Mouse (Mus musculus): ENCODE data around the gene Gsc. TPM values are rescaled to one million over a fixed set of nuclear protein-coding genes. Genes with fewer than 3 reads are reported as not detected.

Gene Gsc
- not detected in 2 replicates for total RNA-seq (2015; ENCODE audit: low replicate concordance)
- not detected in 2 replicates for total RNA-seq (2017; ENCODE audit: low replicate concordance)

DNA sequence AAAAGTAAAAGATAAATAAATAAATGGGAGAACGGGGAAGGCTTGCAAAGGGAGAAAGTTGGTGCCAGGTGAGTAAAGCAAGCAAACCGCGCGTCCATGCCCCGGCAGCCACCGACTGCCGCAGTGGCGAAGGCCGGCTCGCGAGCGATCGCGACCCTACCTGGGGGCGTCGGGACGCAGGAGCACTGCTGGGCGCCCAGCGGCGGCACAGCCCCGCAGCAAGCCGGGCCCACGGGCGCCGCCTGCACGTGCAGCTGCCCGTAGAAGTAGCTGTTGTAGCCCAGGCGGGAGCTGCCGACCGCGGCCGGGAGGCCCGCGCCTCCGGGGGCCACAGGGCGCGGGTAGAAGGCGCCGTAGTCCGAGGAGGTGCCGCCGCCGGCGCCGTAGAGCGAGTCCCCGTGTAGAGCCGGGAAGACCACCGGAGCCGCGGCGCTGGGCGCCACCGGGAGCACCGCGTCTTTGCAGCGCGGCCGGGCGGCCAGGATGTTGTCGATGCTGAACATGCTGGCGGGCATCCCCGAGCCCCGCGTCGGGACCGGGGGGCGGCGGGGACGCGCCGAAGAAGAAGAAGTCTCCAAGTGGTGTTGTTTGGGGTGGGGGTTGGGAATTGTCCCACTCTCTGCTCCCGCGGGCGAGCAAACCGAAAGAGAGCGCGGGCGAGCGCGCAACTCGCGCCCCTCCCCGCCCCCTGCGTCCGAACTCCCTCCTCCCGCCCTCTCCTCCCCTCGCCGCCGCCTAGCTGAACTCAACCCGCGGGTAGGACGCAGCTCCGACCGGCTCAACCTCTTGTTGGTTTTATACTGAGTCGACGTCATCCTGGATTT is at the start of gene Gsc:
TSS of gene Gsc (minus strand) at position 730 of the 824 bp plus-strand sequence.
- ATAC-seq (replicated peaks; ENCODE audit: low FRiP score, poor library complexity, severe bottlenecking): no peak

DNA sequence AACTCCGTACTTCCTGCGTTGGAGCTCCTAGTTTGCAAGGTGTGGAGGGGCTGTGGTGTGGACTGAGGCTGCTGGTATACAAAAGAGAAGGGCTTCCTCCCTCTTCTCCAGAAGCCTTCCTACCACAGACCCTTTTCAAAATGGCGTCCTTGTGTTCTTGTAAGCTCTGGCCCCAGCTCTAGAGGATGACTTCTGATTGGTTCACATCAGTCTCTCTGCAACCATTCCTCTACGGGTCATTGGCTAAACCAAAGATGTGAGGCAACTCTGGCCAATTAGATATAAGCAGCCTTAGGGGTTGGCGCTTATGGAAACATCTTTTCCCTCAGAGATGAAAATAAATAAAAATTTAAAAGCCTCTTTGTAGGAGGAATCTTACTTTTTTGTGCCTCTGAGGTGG is 46.6 kb upstream of the Gsc start:
- no peak for ATAC-seq (replicated peaks; ENCODE audit: low FRiP score, poor library complexity, severe bottlenecking)

DNA sequence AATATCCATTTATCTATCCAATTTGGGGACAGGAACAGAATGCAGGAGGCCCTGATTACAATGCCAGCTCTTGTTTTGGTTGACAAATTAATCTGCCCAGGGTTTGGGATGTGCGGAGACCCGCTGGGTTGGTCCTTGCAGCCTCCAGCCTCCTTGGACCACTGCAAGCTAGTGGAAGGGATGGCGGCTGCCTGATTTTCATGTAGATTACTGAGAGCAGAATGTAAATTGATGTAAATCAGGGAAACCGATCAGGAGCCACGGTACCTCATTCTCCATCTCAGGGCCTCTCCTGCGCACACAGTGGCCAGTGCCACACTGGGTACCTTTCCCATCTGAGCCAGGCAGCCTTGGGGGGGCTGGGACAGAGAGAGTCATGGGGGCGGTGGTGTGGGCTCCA is 34.8 kb upstream of the Gsc start:
- ATAC-seq (replicated peaks; ENCODE audit: low FRiP score, poor library complexity, severe bottlenecking): no peak

DNA sequence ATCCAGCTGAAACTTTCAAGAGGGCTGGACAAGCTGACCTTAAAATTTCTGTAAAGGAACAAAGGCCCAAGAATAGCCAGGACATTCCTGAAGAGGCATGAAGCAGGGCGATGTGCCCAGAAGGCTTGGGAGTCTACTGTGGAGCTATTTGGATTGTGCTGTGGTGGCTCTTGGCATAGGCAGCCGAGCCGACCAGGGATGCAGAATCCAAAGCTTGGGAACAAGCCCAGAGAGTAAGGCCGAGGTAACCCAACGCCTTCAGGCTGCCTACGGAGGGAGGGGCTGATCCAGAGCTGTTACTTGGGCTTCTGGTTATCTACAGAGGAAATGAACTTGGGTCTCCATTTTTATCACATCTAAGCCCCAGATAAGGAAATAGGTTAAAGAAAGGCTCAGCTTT is 18.9 kb upstream of the Gsc start:
- ATAC-seq (replicated peaks; ENCODE audit: low FRiP score, poor library complexity, severe bottlenecking): no peak

DNA sequence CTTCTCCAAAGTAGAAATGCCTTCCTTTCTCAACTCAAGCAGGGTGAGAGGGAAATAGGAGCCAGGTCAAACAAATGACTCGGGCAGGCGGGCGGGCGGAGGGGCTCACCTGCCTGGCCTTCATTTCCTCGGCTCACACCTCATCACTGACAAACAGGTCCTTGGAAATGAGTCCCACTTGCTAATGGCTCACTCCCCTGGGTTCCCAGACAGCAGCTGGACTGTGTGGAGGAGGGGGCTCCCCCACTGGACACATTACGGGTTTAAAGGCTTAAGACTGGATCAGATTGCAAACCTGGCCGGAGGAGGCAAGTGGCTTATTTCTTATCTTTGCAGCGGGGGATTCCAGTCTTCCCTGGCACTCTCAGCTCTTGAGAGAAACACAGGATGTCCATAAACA is 13.1 kb upstream of the Gsc start:
- ATAC-seq (replicated peaks; ENCODE audit: low FRiP score, poor library complexity, severe bottlenecking): no peak

DNA sequence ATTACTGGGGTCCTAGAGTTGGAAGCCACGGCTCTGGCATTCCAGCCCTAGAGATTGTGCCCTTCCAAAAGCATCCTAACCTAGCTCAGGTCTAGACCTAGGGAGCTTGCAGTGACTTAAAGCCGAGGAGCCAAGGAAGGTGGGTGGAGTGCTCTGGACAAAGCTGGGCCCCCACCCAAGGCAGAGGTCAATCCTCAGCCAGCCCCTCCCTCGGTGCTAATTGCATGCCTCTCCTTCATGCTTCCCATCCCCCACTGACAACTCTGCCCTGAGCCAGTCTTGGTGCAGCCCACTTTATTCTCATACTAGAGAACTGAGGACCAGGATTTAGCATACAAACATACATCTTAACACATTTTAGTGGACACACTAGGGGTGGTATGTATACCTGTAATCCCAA is 12.0 kb upstream of the Gsc start:
- no peak for ATAC-seq (replicated peaks; ENCODE audit: low FRiP score, poor library complexity, severe bottlenecking)

DNA sequence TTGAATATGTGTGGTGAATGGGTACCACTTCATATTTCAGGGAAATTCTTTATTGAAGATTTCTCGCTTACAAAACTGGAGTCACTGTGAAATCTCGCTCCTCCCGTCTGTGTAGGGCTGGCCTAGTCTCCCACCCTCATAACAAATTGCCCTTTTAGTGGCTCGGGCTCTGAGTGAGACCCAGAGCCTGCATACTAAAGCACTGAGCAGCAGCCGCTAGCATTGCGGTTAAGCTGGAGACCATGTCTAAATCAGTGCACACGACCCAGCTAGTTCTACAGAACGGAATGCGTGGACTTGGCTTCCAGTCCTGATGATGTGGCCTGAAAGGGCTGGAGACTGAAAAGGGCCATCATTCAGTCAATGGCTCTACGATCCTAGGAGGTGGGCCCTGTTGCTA is 7.9 kb upstream of the Gsc start:
- no peak for ATAC-seq (replicated peaks; ENCODE audit: low FRiP score, poor library complexity, severe bottlenecking)

DNA sequence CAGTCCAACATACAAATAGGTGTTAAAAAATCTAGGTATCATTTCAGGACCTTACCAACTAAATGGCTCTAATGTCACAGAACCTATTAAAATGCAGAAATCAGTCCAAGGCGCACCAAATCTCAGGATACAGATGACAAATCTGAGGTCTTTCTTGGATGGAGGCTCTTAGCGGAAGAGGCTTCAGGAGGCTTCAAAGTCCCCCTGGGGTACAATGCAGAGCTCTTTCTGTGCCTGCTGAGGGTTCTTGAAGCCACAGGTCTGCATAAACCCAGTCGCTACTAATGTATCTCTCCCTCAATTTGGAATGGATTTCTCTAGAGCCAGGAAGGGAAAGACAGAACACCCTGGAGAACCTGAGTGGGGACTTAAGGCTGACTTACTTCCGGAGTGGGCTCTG is 5.1 kb upstream of the Gsc start:
- ATAC-seq (replicated peaks; ENCODE audit: low FRiP score, poor library complexity, severe bottlenecking): no peak

DNA sequence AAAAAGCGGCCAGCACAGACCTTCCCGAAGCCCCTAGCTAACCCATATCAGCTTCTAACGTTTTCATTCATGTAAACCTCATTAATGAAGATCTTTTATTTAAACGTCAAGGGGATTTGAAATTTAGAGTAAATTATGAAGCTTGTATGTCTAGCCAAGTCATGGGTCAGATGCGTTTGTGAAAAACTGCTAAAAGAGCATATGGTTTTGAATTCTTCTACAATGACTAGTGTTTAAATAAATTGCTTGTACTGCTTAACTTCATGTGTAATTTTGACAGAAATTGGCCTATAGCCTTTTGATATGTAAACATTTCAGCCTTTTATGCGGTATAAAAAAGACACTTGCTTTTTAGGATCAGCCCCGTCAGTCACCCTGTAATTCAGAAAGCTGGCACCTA is 4.4 kb upstream of the Gsc start:
- ATAC-seq (replicated peaks; ENCODE audit: low FRiP score, poor library complexity, severe bottlenecking): no peak

DNA sequence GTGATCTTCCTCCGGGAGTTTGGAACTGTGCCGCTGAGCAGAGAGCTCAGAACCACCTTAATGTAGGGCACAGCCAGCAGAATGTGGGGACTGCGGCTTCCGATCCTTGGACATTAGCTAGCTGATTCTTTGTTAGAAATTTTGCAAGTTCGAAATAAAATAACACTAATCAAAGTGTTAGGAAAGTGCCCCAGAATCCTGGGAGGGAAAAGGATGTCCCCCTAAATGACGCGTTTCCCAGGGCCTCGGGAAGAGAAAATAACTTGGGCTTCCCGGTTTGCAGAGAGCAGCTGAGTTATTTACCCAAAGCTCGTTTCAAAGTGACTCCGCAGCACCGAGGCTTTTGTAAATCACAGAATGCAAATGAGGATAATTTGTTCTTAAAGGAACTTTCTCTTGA is 3.9 kb upstream of the Gsc start:
- ATAC-seq (replicated peaks; ENCODE audit: low FRiP score, poor library complexity, severe bottlenecking): no peak

DNA sequence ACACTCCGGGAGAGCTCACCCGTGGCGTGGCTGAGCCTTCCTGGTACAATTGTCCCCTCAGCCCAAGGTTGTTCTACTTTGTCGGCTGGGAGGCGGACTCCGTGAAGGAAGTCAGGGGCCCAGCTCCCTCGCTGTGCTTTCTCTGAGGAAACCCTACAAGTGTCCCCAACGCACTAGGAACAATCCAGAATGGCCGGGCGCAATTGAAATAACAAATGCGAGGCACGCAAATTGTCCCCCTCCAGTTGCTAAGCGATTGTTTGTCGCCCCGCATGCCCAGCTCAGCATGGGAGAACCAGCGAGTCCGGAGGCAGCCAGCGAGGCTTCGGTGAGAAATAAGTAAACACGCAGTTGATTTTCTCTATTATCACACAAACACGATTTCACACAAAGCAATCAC is 2.8 kb upstream of the Gsc start:
- ATAC-seq (replicated peaks; ENCODE audit: low FRiP score, poor library complexity, severe bottlenecking): no peak

DNA sequence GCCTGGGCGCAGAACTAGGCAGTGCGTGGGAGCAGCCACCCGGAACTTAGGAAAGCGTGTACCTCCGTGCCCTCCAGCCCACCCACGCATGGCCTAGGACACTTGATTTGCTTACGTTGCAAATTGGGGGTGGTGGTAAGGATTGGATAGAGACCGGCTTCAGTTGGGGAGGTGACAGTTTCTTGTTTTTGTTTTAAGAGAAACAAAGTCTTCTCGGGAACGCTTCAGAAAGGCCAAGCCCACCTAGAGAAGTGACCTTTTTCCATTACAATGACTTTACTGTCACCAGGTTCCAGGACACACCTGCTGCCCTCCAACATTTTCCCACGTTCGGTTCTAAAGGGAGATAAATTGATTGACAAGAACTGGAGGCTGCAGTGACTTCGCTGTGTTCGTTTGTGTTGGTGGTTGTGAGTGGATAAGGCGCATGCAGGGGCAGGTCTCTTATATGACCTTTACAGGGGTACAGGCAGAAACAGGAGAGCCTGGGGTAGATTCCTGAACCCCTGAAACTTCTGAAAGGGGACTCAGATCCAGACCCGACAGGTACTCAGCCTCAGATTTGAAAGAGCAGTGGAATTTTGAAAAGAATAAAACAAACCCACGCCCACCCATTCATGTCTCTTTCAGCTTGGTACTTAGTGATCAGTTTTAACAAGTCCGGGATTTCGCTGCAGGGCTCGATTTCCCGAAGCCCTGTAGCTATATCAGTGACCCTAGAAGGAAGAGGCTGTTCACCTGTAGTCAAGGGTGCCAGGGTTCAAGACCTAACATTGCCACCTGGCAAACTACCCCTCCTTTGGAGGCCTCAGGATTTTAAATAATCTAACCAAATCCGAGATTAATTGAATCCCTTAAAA is 2.0 kb upstream of the Gsc start:
- ATAC-seq (replicated peaks; ENCODE audit: low FRiP score, poor library complexity, severe bottlenecking): no peak

DNA sequence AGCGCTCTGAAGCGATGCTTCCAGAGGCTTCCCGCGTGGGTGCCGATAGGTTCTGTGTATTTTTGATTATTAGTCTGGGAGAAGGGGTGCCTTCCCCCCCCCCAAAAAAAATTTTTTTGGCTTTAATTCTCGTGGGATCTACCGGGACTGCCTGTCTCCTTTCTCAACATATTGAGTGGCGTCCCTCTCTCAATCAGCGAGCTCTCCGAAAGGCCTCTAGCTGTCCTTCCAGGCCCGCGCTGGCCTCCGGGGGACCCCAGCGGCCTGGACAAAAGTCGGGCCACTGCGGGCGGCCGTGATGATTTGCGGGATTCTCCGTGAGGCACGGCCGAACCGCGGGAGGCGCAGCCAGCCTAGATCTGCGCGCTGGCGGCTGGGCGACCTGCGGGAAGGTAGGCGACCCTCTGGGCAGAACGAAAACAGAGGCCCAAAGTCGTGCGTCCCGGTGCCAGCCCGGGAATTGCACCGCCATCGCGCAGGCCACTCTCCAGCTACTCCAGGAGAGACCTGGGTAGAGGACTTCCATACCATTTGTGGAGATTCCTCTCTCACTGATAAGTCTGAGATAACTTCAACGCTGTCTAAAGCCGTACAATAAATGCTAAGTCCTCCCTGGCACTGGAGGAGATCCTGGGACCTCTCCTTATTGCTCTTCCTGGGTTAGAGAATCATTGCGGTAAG is 1.2 kb upstream of the Gsc start:
- no peak for ATAC-seq (replicated peaks; ENCODE audit: low FRiP score, poor library complexity, severe bottlenecking)

DNA sequence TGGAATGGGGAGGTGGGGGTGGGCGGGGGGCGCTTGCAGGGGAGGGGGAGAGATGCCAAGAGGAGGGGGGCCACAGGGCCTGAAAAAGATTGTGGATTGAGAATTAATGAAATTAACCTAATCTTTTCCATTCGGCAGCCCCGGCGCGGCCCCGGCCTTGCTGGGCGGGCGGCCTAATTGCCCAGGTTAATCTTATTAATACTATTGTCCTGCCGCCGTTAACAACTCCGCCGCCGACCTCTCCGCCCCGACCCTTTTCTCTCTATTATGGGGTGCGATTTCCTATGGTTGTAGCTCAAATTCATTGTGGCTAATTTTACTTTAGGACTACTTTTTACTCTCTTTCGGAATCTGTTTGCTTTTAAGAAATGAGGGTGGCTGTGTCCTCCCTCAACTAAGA is 362 bp upstream of the Gsc start:
- no peak for ATAC-seq (replicated peaks; ENCODE audit: low FRiP score, poor library complexity, severe bottlenecking)

DNA sequence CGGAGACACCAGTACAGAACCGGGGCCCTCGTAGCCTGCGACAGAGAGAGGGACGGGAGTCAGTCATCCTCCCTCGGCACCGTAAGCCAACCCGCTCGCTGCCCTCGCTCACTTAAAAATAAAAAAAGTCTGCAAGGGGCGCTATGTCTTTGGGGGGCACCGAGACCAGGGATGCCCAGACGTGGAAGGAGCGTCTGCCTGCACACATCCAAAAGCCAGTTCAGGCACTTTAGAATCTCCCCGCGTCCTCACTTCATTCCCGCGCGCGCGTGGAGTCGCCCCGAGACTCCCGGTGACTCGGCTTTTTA is 958 bp downstream of the Gsc start:
- no peak for ATAC-seq (replicated peaks; ENCODE audit: low FRiP score, poor library complexity, severe bottlenecking)

DNA sequence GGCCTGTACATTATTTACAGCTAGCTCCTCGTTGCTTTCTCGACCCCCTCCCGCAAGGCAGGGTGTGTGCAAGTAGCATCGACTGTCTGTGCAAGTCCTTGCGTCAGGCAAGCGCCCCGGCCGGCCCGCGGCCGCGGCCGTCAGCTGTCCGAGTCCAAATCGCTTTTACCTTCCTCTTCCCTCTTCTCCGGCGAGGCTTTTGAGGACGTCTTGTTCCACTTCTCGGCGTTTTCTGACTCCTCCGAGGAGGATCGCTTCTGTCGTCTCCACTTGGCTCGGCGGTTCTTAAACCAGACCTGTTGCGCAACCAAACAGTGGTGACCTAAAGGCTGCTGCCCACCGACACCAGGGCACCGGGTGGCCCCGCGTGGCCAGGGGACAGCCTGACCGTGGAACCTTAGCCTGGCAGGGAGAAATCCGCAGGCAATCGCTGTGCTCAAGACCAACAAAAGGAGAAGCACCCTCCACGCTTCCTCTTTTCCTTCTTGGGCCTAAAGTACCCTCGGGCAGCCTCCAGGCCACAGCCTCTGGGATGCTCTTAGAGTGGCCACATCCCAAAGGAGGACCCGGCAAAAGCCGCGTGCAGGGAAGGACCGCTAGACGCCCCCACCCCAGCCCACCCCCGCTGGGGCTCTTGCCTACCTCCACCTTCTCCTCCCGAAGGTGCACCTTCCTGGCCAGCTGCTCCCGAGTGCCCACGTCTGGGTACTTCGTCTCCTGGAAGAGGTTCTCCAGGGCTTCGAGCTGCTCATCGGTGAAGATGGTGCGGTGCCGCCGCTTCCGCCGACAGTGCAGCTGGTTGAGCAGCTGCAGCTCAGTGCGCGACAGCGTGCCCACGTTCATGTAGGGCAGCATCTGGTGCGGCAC is 1.5 kb downstream of the Gsc start:
- ATAC-seq (replicated peaks; ENCODE audit: low FRiP score, poor library complexity, severe bottlenecking): no peak

DNA sequence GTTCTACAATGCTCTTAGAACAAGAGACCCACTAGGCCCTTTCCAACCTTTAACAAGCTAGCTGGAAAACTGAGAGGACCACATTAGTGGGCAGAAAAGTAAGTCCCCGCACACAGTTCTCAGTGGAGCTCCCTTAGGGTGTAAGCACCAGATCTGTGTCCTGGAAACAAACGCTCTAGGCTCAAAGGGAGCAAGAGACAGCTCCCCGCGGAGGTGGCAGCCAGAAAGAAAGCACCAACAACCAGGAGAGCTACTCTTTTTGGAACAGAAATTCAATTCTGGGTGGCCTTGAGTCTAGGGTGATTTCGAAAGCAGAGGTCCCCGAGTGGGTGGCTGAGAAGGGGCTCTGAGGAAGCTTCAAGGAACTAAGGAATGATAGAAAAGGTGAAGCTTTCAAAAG is 2.5 kb downstream of the Gsc start:
- no peak for ATAC-seq (replicated peaks; ENCODE audit: low FRiP score, poor library complexity, severe bottlenecking)

DNA sequence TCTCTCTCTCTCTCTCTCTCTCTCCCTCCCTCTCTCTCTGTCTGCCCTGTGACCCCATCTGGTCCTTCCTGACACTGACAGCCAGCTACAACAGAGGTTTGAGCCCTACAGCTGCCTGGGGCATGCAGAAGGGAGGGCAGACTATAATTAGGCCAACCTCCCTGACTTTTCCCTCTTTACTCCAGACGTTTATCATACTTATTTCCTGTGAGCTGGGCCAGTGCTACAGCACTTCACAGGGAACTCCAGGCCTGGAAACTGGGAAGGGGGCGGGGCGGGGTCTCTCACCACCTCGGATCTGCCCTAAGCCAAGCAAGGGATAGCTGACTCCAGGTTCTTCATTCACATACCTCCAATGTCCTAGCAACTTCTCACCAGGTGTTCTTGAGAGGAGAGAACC is 4.3 kb downstream of the Gsc start:
- ATAC-seq (replicated peaks; ENCODE audit: low FRiP score, poor library complexity, severe bottlenecking): no peak

DNA sequence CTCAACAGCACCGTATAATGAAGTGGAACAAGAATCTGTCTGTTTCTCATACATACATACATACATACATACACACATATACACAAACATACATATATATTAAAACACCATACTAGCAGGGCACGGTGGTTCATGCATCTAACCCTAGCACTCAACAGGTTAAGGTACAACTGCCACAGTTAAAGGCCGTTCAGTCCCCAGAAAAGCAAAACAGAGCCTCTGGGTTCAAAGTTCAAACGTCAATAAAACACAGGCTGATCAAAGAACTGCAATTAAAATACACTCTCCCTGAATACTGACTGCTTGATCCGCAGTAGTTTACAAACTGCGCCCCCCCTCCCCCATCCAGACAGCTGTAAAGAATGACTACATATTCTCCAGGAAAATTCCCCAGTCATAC is 5.8 kb downstream of the Gsc start:
- no peak for ATAC-seq (replicated peaks; ENCODE audit: low FRiP score, poor library complexity, severe bottlenecking)

DNA sequence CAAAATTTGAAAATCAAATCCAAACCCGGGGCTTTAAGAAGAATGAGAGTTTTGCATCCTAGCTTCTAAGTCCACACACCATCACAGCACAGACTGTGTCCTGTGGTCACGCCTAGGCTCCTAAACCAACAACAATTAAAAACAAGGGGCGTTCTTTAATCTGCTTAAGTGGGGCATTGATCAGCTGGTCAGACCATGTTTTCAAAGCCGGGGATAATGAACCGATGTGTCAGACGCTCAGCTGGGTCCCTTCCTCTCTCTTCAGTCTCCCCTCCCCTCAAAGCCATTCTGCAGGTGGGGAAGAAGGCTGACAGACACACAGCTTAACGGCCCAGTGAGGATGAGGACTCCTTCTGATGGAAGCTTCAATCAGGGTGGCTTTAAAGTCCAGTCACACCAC is 6.2 kb downstream of the Gsc start:
- no peak for ATAC-seq (replicated peaks; ENCODE audit: low FRiP score, poor library complexity, severe bottlenecking)
